Mouse (Mus musculus): ENCODE results near the gene Prss33.

DNA sequence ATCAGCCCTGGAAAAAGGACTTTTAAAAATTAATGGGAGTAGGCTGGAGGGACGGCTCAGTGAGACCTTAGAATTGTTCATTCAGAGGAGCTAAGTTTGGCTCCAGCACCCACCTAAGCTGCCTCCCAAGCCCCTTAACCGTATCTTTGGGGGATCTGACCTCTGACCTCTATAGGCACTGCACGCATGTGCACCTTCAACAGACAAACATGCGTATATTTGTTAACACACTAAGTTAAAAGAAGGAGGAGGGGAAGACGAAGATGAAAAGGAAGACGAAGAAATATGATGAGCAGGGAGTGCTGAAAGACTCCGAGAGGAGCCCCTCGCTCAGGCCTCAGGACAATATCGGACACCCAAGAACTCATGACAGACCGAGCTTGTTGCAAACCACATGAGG lies 34.2 kb downstream of the Prss33 start:
- TF ChIP-seq CTCF (IDR thresholded peaks at IDR 0.05; ENCODE audit: borderline replicate concordance, insufficient read depth, low read length) = no peak
- TF ChIP-seq POLR2A (IDR thresholded peaks at IDR 0.05; ENCODE audit: low read depth, low read length) = no peak
